Mouse (Mus musculus): ENCODE data around the gene Pagr1a.

The Pagr1a gene

GRCm38 (mm10) chr7:127016971-127017949 lies at the start of gene Pagr1a:
Gene Pagr1a (minus strand): TSS chr7:127017352.
- DNase-seq (ENCODE audit: low spot score): peak; percentile 100

- DNase-seq (ENCODE audit: low spot score): no peak
Measured at GRCm38 (mm10) chr7:127066317-127066716, 49.2 kb upstream of the Pagr1a start.

- DNase-seq (ENCODE audit: low spot score): no peak
Measured at GRCm38 (mm10) chr7:127065538-127065937, 48.4 kb upstream of the Pagr1a start.

GRCm38 (mm10) chr7:127055026-127055585 lies 38.0 kb upstream of the Pagr1a start:
- no peak for DNase-seq (ENCODE audit: low spot score)

GRCm38 (mm10) chr7:127041851-127042672 lies 24.9 kb upstream of the Pagr1a start, which contains the start of gene Kif22:
Gene Kif22 (minus strand): TSS chr7:127042471.
- peak; percentile 90 for DNase-seq (ENCODE audit: low spot score)

- no peak for DNase-seq (ENCODE audit: low spot score)
Measured at GRCm38 (mm10) chr7:127031244-127031643, 14.1 kb upstream of the Pagr1a start.

GRCm38 (mm10) chr7:127030172-127030571 lies 13.0 kb upstream of the Pagr1a start:
- DNase-seq (ENCODE audit: low spot score): no peak

- no peak for DNase-seq (ENCODE audit: low spot score)
Measured at GRCm38 (mm10) chr7:127027885-127028284, 10.7 kb upstream of the Pagr1a start.

GRCm38 (mm10) chr7:127026984-127027726 lies 10.0 kb upstream of the Pagr1a start, which contains the start of gene Maz:
Gene Maz (minus strand): TSS chr7:127027037.
- peak; percentile 99 for DNase-seq (ENCODE audit: low spot score)

- DNase-seq (ENCODE audit: low spot score): no peak
Measured at GRCm38 (mm10) chr7:127026616-127026983, 9.4 kb upstream of the Pagr1a start.

GRCm38 (mm10) chr7:127026161-127026600 lies 9.0 kb upstream of the Pagr1a start:
- no peak for DNase-seq (ENCODE audit: low spot score)

- DNase-seq (ENCODE audit: low spot score): no peak
Measured at GRCm38 (mm10) chr7:127025556-127026160, 8.5 kb upstream of the Pagr1a start.

- DNase-seq (ENCODE audit: low spot score): no peak
Measured at GRCm38 (mm10) chr7:127024755-127025555, 7.8 kb upstream of the Pagr1a start.

- DNase-seq (ENCODE audit: low spot score): no peak
Measured at GRCm38 (mm10) chr7:127023896-127024690, 6.9 kb upstream of the Pagr1a start.

GRCm38 (mm10) chr7:127023272-127023691 lies 6.1 kb upstream of the Pagr1a start:
- DNase-seq (ENCODE audit: low spot score): no peak

GRCm38 (mm10) chr7:127022528-127023271 lies 5.5 kb upstream of the Pagr1a start:
- no peak for DNase-seq (ENCODE audit: low spot score)

- DNase-seq (ENCODE audit: low spot score): no peak
Measured at GRCm38 (mm10) chr7:127021563-127022527, 4.7 kb upstream of the Pagr1a start.

Measured in c-Kit-positive CD71-positive TER-119-positive erythroid progenitor cells, embryonic 14.5 days (primary cell).